In genomic region chr1:20817172-20817571, GRCm38 (mm10) we compare ENCODE assay signal across 22 mouse cellular contexts. TPM values are rescaled to one million over a fixed set of nuclear protein-coding genes. Genes with fewer than 3 reads are reported as not detected.
DNase-seq lines count a peak whose midpoint lies in the region; ATAC-seq and TF ChIP-seq lines count a peak whose summit lies in the region.
"Had no signal": no experiment of that assay in that cellular context is flagged by ENCODE, and none has a peak within 500 bp of the region (broad histone marks: within the 10 kb centered on the region; RNA-seq: fewer than 3 reads in every experiment).

No protein-coding gene starts in this region.

- H3K4me3 ChIP-seq in kidney, adult 2 months (ENCODE audit: insufficient read depth, low read depth, low read length): no peak overlapping the region
- no peak overlapping the region for H3K4me3 ChIP-seq in lung, embryonic 14.5 days (ENCODE audit: low read depth, low read length)
- H3K4me3 ChIP-seq: forebrain, embryonic 12.5 days; heart, embryonic 15.5 days; intestine, embryonic 15.5 days; limb, embryonic 12.5 days; midbrain, embryonic 15.5 days had no signal

- no peak for TF ChIP-seq CTCF in kidney, adult 2 months (conservative IDR thresholded peaks at IDR 0.05; ENCODE audit: insufficient read depth, insufficient read length, low read depth, low read length)
- TF ChIP-seq CTCF in lung, embryonic 14.5 days (IDR thresholded peaks at IDR 0.05; ENCODE audit: low read depth): no peak

- no peak overlapping the region for H3K9ac ChIP-seq in lung, embryonic 14.5 days
- H3K9ac ChIP-seq: forebrain, embryonic 12.5 days; heart, embryonic 15.5 days; hindbrain, embryonic 14.5 days; intestine, embryonic 15.5 days; limb, embryonic 12.5 days; liver, postnatal 0 days; midbrain, embryonic 15.5 days had no signal

- DNase-seq in kidney, adult 2 months: peak; percentile 29
- DNase-seq in kidney, adult 9 months: no peak
- DNase-seq in lung, embryonic 14.5 days: peak; percentile 37
- no peak for DNase-seq in lung, postnatal 36 days
- peak; percentile 52 for DNase-seq in R1 (ENCODE audit: low read depth, low spot score)
- peak; percentile 4 to 8 for DNase-seq in heart, postnatal 10 days
- no peak for DNase-seq in spleen, postnatal 4 days (ENCODE audit: low spot score in 2 of 2)
- DNase-seq: cerebellum, postnatal 10 days; gastrocnemius, postnatal 36 days; liver, postnatal 0 days; right cerebral cortex, postnatal 4 days; thymus, postnatal 36 days had no signal

- no peak overlapping the region for H3K27ac ChIP-seq in kidney, adult 2 months (ENCODE audit: insufficient read depth, low read depth, low read length)
- no peak overlapping the region for H3K27ac ChIP-seq in lung, embryonic 14.5 days (ENCODE audit: low read depth)
- H3K27ac ChIP-seq: forebrain, embryonic 12.5 days; heart, embryonic 15.5 days; hindbrain, embryonic 14.5 days; intestine, embryonic 15.5 days; limb, embryonic 12.5 days; midbrain, embryonic 15.5 days had no signal

- no peaks in the 10 kb centered on the region for H3K4me1 ChIP-seq in kidney, adult 2 months (ENCODE audit: control insufficient read depth, insufficient read depth, low read length)
- H3K4me1 ChIP-seq in lung, embryonic 14.5 days (ENCODE audit: insufficient read depth): no peaks in the 10 kb centered on the region

- no peak for TF ChIP-seq POLR2A in kidney, adult 2 months (IDR thresholded peaks at IDR 0.05; ENCODE audit: low read depth, low read length)

- no peaks in the 10 kb centered on the region for H3K9me3 ChIP-seq in lung, embryonic 14.5 days (ENCODE audit: low read depth, low read length)
- H3K9me3 ChIP-seq: forebrain, embryonic 12.5 days; heart, embryonic 15.5 days; intestine, embryonic 15.5 days; limb, embryonic 12.5 days; midbrain, embryonic 15.5 days had no signal

- H3K36me3 ChIP-seq in kidney, adult 2 months (ENCODE audit: control insufficient read depth, insufficient read depth, low read length): no peaks in the 10 kb centered on the region
- H3K36me3 ChIP-seq in lung, embryonic 14.5 days (ENCODE audit: insufficient read depth): peaks cover 59% of the 10 kb centered on the region
- H3K36me3 ChIP-seq: midbrain, embryonic 15.5 days had no signal

- WGBS in kidney, adult 2 months: 72% methylated on average over 9 of the region's 9 CpGs
- 79% methylated on average over 9 of the region's 9 CpGs for WGBS in lung, embryonic 14.5 days

- intact Hi-C loops in heart, postnatal 10 days (cut with DNase I): no loop called here

- H3K4me2 ChIP-seq in lung, embryonic 14.5 days: no peak overlapping the region
- H3K4me2 ChIP-seq: heart, embryonic 15.5 days; hindbrain, embryonic 14.5 days; intestine, embryonic 15.5 days; limb, embryonic 12.5 days; midbrain, embryonic 15.5 days had no signal

- ATAC-seq in lung, embryonic 14.5 days (ENCODE audit: insufficient read depth): no peak
- ATAC-seq: intestine, embryonic 15.5 days; liver, postnatal 0 days; midbrain, embryonic 15.5 days had no signal

- no peaks in the 10 kb centered on the region for H3K27me3 ChIP-seq in kidney, adult 2 months (replicated peaks; ENCODE audit: control insufficient read depth, insufficient read depth, low read length)
- H3K27me3 ChIP-seq in lung, embryonic 14.5 days (ENCODE audit: insufficient read depth, low read length): no peaks in the 10 kb centered on the region
- H3K27me3 ChIP-seq: forebrain, embryonic 12.5 days; heart, embryonic 15.5 days; intestine, embryonic 15.5 days; limb, embryonic 12.5 days; midbrain, embryonic 15.5 days had no signal

RNA-seq across cellular contexts. Expression of gene Mcm3, which starts 2.9 kb away (rescaled TPM):
- 3.3 and 5.6 TPM in 2 replicates for polyA plus RNA-seq in kidney, adult 2 months (2012; rRNA removed)
- polyA plus RNA-seq in lung, embryonic 14.5 days (2014; fragmentation: Nextera tagmentation; extraction: Ambion mirVana): 206 and 207 TPM in 2 replicates
- 10 to 100 TPM; 24.0 to 30.0 TPM for total RNA-seq in heart, postnatal 10 days (2021)

RNA-seq across cellular contexts. Expression of gene Il17f, which starts 26.8 kb away (rescaled TPM):
- polyA plus RNA-seq in kidney, adult 2 months (2012; rRNA removed): 0.80 and 1.9 TPM in 2 replicates
- polyA plus RNA-seq in lung, embryonic 14.5 days (2014; fragmentation: Nextera tagmentation; extraction: Ambion mirVana): not detected in 2 replicates
- not detected for total RNA-seq in heart, postnatal 10 days (2021)
- total RNA-seq: gastrocnemius, postnatal 36 days; layer of hippocampus, adult 8-10 months; left cerebral cortex, adult 18-20 months; neutrophil, adult 5-6 weeks had no signal
- polyA plus RNA-seq: embryonic facial prominence, embryonic 14.5 days; heart, embryonic 15.5 days; hindbrain, embryonic 14.5 days; intestine, embryonic 15.5 days; limb, embryonic 12.5 days; liver, postnatal 0 days; midbrain, embryonic 15.5 days had no signal

Comparison
In these comparisons a context has a peak if more than half of its experiments do, and no peak if none do; other contexts are left out.
1. DNase-seq: peak in kidney, adult 2 months (single experiment), lung, embryonic 14.5 days (single experiment), R1 (single experiment) and heart, postnatal 10 days (2 of 2); none in kidney, adult 9 months (single experiment), lung, postnatal 36 days (single experiment) and spleen, postnatal 4 days (0 of 2).
2. RNA of gene Mcm3, which starts 2.9 kb away (polyA plus RNA-seq): 206 to 207 TPM in lung, embryonic 14.5 days; 3.3 to 5.6 TPM in kidney, adult 2 months; every median in the first group is over 10 times any median in the second.